Mouse (Mus musculus) heart, embryonic 14.5 days (tissue): ENCODE data around the gene Lemd1. TPM values are rescaled to one million over a fixed set of nuclear protein-coding genes. Genes with fewer than 3 reads are reported as not detected.
"Not testable (repeated sequence)": the region's sequence is repeated elsewhere in the genome, so short reads cannot be mapped to it uniquely, and the experiment has no call there.

Source experiments
- ATAC-seq: fragments of 200-750 bp; cut with Nextera tagmentation; 2 replicates; pipeline ENCODE4 v1.8.0; 2017; ENCODE audit warnings: low read depth, moderate TSS enrichment; ENCODE audit not compliant: insufficient number of reproducible peaks, insufficient read depth, low FRiP score
- H3K27ac ChIP-seq, 2 experiments: fragments of 200-500 bp in 1 of 2; fragments of 300-500 bp in 1 of 2; sonication (generic) in 1 of 2; replicated peaks in 1 of 2; 2 replicates each; pipeline ENCODE4 v1.5.1; 2012 to 2014; ENCODE audit warnings: low read depth in 2 of 2, low read length in 2 of 2, control low read depth in 1 of 2, mild to moderate bottlenecking in 1 of 2, mixed read lengths in 1 of 2; ENCODE audit not compliant: control insufficient read depth in 1 of 2, insufficient read depth in 1 of 2
- H3K27me3 ChIP-seq: fragments of 300-500 bp; sonication (generic); 2 replicates; pipeline ENCODE4 v1.6.1; 2014; ENCODE audit warnings: mild to moderate bottlenecking, low read length, control low read depth; ENCODE audit not compliant: control insufficient read depth, insufficient read depth
- H3K36me3 ChIP-seq: fragments of 300-500 bp; sonication (generic); 2 replicates; pipeline ENCODE4 v1.6.1; 2014; ENCODE audit warnings: mild to moderate bottlenecking, control low read depth, low read length, mixed read lengths; ENCODE audit not compliant: control insufficient read depth, insufficient read depth
- H3K4me1 ChIP-seq, 2 experiments: fragments of 200-500 bp in 1 of 2; fragments of 300-500 bp in 1 of 2; sonication (generic) in 1 of 2; 2 replicates each; pipeline ENCODE4 v1.6.1; 2012 to 2014; ENCODE audit warnings: low read length in 2 of 2, control low read depth in 1 of 2, mixed read lengths in 1 of 2; ENCODE audit not compliant: control insufficient read depth in 2 of 2, insufficient read depth in 2 of 2
- H3K4me2 ChIP-seq: fragments of 300-500 bp; sonication (generic); 2 replicates; pipeline ENCODE4 v1.6.1; 2014; ENCODE audit warnings: mild to moderate bottlenecking, low read length
- H3K4me3 ChIP-seq, 2 experiments: fragments of 200-500 bp in 1 of 2; fragments of 300-500 bp in 1 of 2; sonication (generic) in 1 of 2; 2 replicates each; pipeline ENCODE4 v1.5.1; 2012 to 2014; ENCODE audit warnings: low read length in 2 of 2, mild to moderate bottlenecking in 2 of 2, control low read depth in 1 of 2, low read depth in 1 of 2, moderate library complexity in 1 of 2; ENCODE audit not compliant: control insufficient read depth in 1 of 2, insufficient read depth in 1 of 2
- H3K9ac ChIP-seq: fragments of 300-500 bp; sonication (generic); 2 replicates; pipeline ENCODE4 v1.6.1; 2014; ENCODE audit warnings: mild to moderate bottlenecking, low read length
- H3K9me3 ChIP-seq: fragments of 300-500 bp; sonication (generic); 2 replicates; pipeline ENCODE4 v1.6.1; 2016; ENCODE audit warnings: low read length, control low read depth; ENCODE audit not compliant: control insufficient read depth
- WGBS: fragments of 180-500 bp; shearing (Covaris S2); extraction: QIAGEN DNeasy Blood & Tissue Kit; methylation state at CpG from one replicate; pipeline ENCODE4 v1.1.7; 2014; 5-methylcytosine and 5-hydroxymethylcytosine counted together
- polyA plus RNA-seq: library from polyadenylated mRNA; unstranded; fragments of >200 nt; fragmentation: Nextera tagmentation; extraction: Ambion mirVana; gene quantifications from 2 replicates; pipeline ENCODE4 v1.2.1, GENCODE M21; 2014

Lemd1 gene
- polyA plus RNA-seq, 1 experiment from 2014 or later = not detected

DNA sequence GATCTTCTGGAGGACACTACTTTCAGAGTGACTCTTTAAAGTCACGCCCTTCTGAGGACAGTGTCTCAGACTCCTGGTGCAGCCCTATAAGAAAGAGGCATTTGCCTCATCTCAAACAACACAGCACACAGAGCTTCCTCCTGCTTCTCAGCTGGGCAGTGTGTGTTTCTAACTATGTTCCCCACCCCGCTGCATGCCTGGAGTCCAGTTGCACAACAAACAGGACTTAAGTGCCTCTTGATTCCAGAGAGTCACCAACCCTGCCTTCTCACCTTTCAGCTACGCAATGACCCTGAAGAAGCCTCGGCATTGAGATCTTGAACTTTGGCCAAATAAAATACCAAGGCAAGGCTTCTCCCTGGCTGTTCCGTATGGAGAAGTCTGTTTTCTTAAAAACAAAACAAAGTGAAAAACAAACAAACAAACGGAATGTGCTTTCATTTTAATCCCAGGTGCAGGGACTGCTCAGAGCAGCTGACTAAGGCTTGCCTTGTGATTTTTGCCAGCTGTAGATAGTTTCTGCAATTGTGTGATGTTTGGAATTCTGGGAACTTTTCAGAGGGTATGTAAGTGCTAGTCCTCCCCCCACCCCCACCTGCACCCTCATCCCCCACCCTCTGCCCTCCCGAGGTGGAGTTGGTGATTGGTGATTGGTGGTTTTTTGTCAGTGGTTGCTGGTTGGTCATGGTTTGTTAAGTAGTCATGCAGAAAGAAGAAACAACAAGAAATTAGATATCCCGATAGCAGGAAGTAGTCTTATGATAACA is 75.7 kb downstream of the Lemd1 start:
- H3K9me3 ChIP-seq = no peaks in the 10 kb centered on the region
- H3K4me2 ChIP-seq = peak overlapping the region; percentile 28; the same call in 1 of the 2 replicates
- peaks cover 6% of the 10 kb centered on the region in 2 experiments; a peak in 2 of 4 replicates for H3K4me1 ChIP-seq
- no peaks in the 10 kb centered on the region for H3K27me3 ChIP-seq
- no peak overlapping the region for H3K4me3 ChIP-seq
- H3K27ac ChIP-seq = no peak overlapping the region
- no peak for ATAC-seq
- no peak overlapping the region for H3K9ac ChIP-seq
- H3K36me3 ChIP-seq = no peaks in the 10 kb centered on the region
- 33% methylated on average over 8 of the region's 8 CpGs for WGBS

DNA sequence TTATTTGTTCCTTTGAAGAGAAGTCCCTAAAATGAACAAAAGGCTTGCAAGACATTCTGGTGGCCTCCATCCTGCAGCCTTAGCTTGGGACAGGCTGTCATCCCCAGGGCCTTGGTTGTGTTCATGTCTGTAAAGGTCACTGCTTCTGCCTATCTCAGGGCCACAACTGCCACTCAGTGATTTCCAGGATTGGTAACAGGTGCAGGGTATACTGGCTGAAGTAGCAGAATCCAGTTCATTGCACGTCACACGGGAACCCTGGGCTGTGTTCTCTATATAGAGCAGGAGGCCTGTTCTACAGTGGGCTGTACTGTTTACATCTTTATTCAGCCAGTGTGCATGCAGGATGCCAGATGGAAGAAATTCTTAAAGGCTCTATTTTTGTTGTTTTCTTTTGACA is 76.7 kb downstream of the Lemd1 start:
- no peak overlapping the region for H3K4me3 ChIP-seq
- H3K27ac ChIP-seq = no peak overlapping the region
- H3K4me1 ChIP-seq = peaks cover 6% of the 10 kb centered on the region in 2 experiments; a peak in 2 of 4 replicates
- no peaks in the 10 kb centered on the region for H3K27me3 ChIP-seq
- no peaks in the 10 kb centered on the region for H3K36me3 ChIP-seq
- 74% methylated on average over 2 of the region's 2 CpGs for WGBS
- H3K9ac ChIP-seq = no peak overlapping the region
- no peak overlapping the region for H3K4me2 ChIP-seq
- H3K9me3 ChIP-seq = no peaks in the 10 kb centered on the region
- ATAC-seq = no peak

DNA sequence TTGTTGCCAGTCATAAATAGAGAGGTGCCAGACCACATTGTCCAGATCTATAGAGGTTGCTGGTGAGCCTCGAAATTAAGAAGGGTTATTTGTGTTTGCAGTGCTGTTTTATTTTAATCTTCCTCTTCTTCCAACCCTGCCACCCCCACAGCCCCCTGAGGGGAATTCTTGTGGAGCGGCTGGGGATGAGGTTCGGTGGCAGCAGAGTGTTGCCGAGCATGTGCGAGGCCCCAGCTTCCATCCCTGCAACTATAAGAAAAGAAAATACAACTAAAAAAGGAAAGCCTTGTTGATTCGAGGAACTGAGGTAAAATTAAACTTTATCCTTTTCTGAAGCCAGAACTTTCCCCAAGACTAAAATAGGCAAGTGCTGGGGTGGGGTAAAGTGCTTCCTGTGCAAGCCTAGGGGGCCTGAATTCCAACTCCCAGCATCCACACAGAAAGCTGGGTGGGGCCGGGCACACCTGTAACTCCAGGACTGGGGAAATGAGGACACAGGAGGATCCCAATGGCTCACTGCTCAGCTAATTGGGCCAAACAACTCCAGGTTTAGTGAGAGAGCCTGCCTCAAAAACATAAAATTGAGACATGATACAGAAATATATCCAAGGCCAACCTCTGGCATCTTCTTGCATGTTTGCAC is 77.3 kb downstream of the Lemd1 start:
- Histone ChIP-seq H3K9ac (no peak overlapping the region), H3K36me3 (no peaks in the 10 kb centered on the region), H3K9me3 (no peaks in the 10 kb centered on the region), H3K27ac (no peak overlapping the region), H3K4me2 (no peak overlapping the region), H3K27me3 (no peaks in the 10 kb centered on the region), H3K4me3 (no peak overlapping the region), H3K4me1 (peaks cover 6% of the 10 kb centered on the region in 2 experiments; a peak in 2 of 4 replicates)
- WGBS = 61% methylated on average over 7 of the region's 7 CpGs
- ATAC-seq = no peak

DNA sequence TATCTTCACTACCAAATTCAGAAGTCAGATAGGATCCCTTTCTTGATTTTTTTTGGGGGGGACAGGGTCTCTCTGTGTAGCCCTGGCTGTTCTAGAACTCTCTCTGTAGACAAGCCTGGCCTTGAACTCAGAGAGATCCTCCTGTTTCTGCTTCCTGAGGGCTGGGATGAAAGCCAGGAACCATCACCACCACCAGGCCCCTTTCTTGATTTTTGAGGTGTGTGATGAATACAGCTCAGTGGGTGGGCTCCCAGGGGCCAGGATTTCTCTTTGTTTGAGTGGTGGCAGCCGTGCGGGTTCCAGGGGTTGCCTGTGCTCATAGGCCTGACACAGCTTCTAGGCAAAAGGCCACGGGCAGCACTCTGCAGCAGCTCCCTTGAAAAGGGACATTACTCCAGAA is 80.0 kb downstream of the Lemd1 start:
- Histone ChIP-seq H3K27me3 (no peaks in the 10 kb centered on the region), H3K4me1 (peaks cover 6% of the 10 kb centered on the region in 2 experiments; a peak in 2 of 4 replicates), H3K4me3 (no peak overlapping the region), H3K4me2 (no peak overlapping the region), H3K9ac (no peak overlapping the region), H3K27ac (no peak overlapping the region), H3K36me3 (no peaks in the 10 kb centered on the region), H3K9me3 (no peaks in the 10 kb centered on the region)
- ATAC-seq = no peak
- WGBS = 67% methylated on average over 3 of the region's 3 CpGs

DNA sequence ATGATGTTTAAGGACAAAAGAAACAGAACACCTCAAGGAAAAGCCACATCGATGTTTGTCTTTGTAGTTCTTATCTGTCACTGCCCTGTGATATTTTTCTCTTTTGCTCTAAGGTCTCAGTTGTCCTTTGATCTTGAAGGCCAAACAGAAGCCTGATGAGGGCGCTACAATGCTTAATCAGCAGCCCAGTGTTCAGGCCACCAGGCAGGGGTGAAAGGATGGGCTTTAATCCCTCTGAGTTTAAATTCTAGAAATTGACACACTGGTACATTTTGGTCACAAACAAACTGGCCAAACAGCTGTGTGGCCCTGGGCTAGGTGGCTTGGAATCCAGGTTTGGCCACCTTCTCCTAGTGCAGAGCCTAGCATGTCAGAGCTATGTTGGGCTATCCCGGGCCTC is 85.5 kb downstream of the Lemd1 start:
- no peak overlapping the region for H3K9ac ChIP-seq
- H3K27ac ChIP-seq = no peak overlapping the region
- H3K36me3 ChIP-seq = no peaks in the 10 kb centered on the region
- H3K4me1 ChIP-seq = no peaks in the 10 kb centered on the region
- WGBS = 62% methylated on average over 3 of the region's 3 CpGs
- no peaks in the 10 kb centered on the region for H3K9me3 ChIP-seq
- no peaks in the 10 kb centered on the region for H3K27me3 ChIP-seq
- no peak overlapping the region for H3K4me3 ChIP-seq
- no peak for ATAC-seq
- H3K4me2 ChIP-seq = no peak overlapping the region

DNA sequence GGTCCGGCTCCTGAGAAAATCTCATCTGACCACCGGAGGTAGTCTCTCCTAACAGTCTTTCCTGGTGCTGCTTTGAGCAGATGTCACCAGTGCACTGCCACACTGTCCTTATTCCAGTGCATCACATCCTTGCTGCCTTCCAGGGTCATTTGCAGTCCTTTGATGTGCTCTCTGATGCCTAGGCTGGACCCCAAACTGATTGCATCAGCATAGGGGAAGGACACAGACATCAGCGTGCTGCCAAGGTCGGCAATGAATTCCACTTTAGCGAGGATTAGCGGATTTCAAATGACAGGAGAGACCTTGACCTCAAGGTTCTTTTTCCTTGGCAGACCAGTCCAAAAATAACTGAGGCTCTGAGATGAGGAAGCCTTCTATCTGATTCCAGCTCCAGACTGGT is 85.9 kb downstream of the Lemd1 start:
- ATAC-seq = no peak
- Histone ChIP-seq H3K36me3 (no peaks in the 10 kb centered on the region), H3K4me3 (no peak overlapping the region), H3K27me3 (no peaks in the 10 kb centered on the region), H3K27ac (no peak overlapping the region), H3K4me1 (no peaks in the 10 kb centered on the region), H3K9me3 (no peaks in the 10 kb centered on the region), H3K9ac (no peak overlapping the region), H3K4me2 (no peak overlapping the region)
- 44% methylated on average over 6 of the region's 6 CpGs for WGBS

DNA sequence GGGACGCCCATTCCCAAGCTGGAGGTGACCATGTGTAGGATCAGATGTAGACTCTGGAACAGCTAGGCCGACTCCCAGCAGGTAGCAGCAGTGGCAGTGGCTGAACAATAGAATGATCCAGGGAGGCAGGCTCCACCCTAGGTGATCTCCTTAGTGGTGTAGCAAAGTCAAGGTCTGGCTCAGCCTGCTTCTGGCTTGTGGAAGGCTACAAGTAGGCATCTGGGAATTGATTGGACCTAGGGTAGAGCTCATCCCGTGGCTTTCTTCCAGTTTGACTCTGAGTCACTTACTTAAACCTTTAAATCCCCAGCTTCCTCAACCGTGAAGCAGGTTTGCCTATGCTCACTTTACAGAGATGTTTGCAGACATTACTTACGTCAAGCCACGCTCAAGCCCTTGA is 89.4 kb downstream of the Lemd1 start:
- not testable (repeated sequence) for H3K9me3 ChIP-seq, ATAC-seq, H3K4me3 ChIP-seq, H3K4me2 ChIP-seq, H3K4me1 ChIP-seq, H3K36me3 ChIP-seq, H3K27ac ChIP-seq, H3K27me3 ChIP-seq, H3K9ac ChIP-seq
- 71% methylated on average over 6 of the region's 6 CpGs for WGBS
